Mouse (Mus musculus): ENCODE results near the gene Efcab9.

- no peak for TF ChIP-seq GATA1 (IDR thresholded peaks at IDR 0.05; ENCODE audit: borderline replicate concordance, low read length)
- no peak for TF ChIP-seq FLI1 (IDR thresholded peaks at IDR 0.05; ENCODE audit: low read length)
Observed at GRCm38 (mm10) chr11:32539717-32540116, 7.8 kb upstream of the Efcab9 start.
